Mouse (Mus musculus): ENCODE measurements around the gene Uso1.
A peak's percentile ranks its signal among the peaks of the same experiment; 100 is the strongest.

Gene Uso1

GRCm38 (mm10) chr5:92231836-92232235, 94.1 kb downstream of the Uso1 start:
- ATAC-seq (ENCODE audit: insufficient number of reproducible peaks, low FRiP score, low TSS enrichment): no peak

- ATAC-seq (ENCODE audit: insufficient number of reproducible peaks, low FRiP score, low TSS enrichment): no peak
Observed at GRCm38 (mm10) chr5:92233366-92233765, 95.6 kb downstream of the Uso1 start.

- ATAC-seq (ENCODE audit: insufficient number of reproducible peaks, low FRiP score, low TSS enrichment): no peak
Observed at GRCm38 (mm10) chr5:92234939-92235557, 97.3 kb downstream of the Uso1 start.

GRCm38 (mm10) chr5:92239333-92240232, 101.8 kb downstream of the Uso1 start:
- peak; percentile 41; the same call in 1 of the 2 replicates for ATAC-seq (ENCODE audit: insufficient number of reproducible peaks, low FRiP score, low TSS enrichment)

- ATAC-seq (ENCODE audit: insufficient number of reproducible peaks, low FRiP score, low TSS enrichment): no peak
Observed at GRCm38 (mm10) chr5:92240769-92241168, 103.0 kb downstream of the Uso1 start.

GRCm38 (mm10) chr5:92244900-92245299, 107.2 kb downstream of the Uso1 start:
- no peak for ATAC-seq (ENCODE audit: insufficient number of reproducible peaks, low FRiP score, low TSS enrichment)

- no peak for ATAC-seq (ENCODE audit: insufficient number of reproducible peaks, low FRiP score, low TSS enrichment)
Observed at GRCm38 (mm10) chr5:92245483-92245882, 107.7 kb downstream of the Uso1 start.

- ATAC-seq (ENCODE audit: insufficient number of reproducible peaks, low FRiP score, low TSS enrichment): no peak
Observed at GRCm38 (mm10) chr5:92248614-92249013, 110.9 kb downstream of the Uso1 start.

GRCm38 (mm10) chr5:92252031-92252430, 114.3 kb downstream of the Uso1 start:
- no peak for ATAC-seq (ENCODE audit: insufficient number of reproducible peaks, low FRiP score, low TSS enrichment)
